ENCODE assay signal across 16 mouse cellular contexts in the genomic region with DNA sequence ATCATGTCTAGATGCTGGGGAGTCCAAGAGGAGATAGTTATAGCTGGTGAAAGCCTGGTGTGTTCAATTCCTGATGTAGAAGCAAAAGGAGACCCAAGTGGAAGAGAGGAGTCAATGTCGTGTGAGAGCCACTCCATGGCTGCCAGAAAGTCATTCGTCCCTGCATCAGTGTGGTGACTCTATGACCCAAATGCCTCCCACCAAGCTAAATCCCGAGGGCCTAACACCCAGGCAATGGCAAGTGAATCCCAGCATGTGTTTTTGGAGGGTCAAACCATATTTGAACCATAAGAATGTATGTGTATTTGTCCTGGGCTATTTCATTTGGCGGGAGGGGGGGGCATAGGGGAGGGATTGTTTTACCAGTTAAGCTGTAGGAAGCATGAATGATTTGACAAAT.
"Had no signal": no experiment of that assay in that cellular context is flagged by ENCODE, and none has a peak within 500 bp of the region (broad histone marks: within the 10 kb centered on the region; RNA-seq: fewer than 3 reads in every experiment).

No protein-coding gene starts in this region.

- H3K27me3 ChIP-seq: neural tube, embryonic 13.5 days; neural tube, embryonic 15.5 days; stomach, embryonic 15.5 days had no signal

- H3K4me3 ChIP-seq: neural tube, embryonic 13.5 days; neural tube, embryonic 15.5 days; stomach, embryonic 15.5 days had no signal

- H3K27ac ChIP-seq: neural tube, embryonic 13.5 days; neural tube, embryonic 15.5 days; stomach, embryonic 15.5 days; stomach, postnatal 0 days had no signal

- H3K36me3 ChIP-seq: neural tube, embryonic 13.5 days; neural tube, embryonic 15.5 days; stomach, embryonic 15.5 days had no signal

- DNase-seq: retina, postnatal 1 day; right cerebral cortex, adult 18-20 months; right cerebral cortex, postnatal 14 days; right cerebral cortex, postnatal 25 days; right cerebral cortex, postnatal 4 days; spleen, adult 18-20 months; thymus, adult 18-20 months; thymus, adult 2 months; thymus, postnatal 14 days; thymus, postnatal 25 days; thymus, postnatal 36 days; thymus, postnatal 4 days had no signal

- H3K9me3 ChIP-seq: neural tube, embryonic 13.5 days; neural tube, embryonic 15.5 days; stomach, embryonic 15.5 days had no signal
